Mouse (Mus musculus) kidney, adult 18-20 months (tissue): ENCODE results near the gene Vwa8.
"Not testable (repeated sequence)": the region's sequence is repeated elsewhere in the genome, so short reads cannot be mapped to it uniquely, and the experiment has no call there.

Experiments used
- DNase-seq: peaks from one replicate; pipeline ENCODE4 v3.0.0; 2021

The Vwa8 gene

DNA sequence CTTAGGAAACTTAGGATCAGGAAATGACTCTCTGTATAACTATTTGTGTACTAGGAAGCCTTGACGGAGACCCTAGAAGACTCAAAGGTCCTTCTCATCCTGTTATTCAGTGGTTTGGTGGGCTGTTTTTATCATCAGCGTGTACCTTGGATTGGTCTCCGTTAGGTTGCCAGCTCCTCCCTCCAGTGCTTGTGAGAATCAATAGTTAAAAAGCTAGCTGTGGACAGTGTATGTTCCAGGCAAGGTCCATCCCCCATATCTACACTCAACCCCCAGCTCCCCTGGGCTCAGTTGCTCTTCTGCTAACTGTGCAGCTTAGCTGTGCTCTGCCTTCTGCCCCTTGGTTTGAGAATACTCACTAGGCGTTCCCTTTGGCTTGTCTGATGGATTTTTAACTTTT, 143.6 kb downstream of the Vwa8 start:
- no peak for DNase-seq

DNA sequence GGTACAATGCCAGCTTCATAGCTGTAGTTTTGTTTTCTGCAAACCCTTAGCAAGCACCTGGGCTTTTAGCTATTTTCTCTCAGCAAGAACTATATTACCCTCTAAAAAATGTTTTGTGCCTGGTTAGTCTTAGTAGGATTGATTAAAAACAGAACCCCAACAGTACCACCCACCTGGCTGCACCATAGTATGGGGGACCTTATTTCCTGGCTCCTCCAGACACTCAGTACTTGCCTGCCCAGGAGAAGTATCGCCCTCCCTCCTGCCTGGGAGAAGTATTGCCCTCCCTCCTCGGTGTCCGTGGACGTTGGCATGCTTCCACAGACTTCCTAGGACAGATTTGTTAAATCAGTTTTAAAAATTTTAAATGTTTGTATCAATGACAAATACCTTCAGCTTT, 144.7 kb downstream of the Vwa8 start:
- DNase-seq: no peak

DNA sequence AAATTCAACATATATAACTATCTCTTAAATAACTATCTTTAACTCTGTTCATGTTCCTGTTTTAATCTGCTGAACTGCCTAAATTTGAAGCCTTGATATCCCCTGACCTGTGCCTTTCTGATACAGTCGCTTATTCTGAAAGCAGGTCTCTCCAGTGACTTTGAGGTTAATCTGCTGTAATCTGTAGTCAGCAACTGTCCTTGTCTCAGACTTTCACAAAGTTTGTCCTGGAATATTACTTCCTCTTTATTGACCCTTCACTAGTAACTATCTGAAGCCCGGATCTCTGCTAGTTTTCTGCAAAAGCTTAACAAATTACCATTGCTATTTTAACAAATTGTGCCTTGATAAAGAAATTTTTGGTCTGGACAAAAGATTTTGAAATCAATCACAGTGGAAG, 147.5 kb downstream of the Vwa8 start:
- no peak for DNase-seq

DNA sequence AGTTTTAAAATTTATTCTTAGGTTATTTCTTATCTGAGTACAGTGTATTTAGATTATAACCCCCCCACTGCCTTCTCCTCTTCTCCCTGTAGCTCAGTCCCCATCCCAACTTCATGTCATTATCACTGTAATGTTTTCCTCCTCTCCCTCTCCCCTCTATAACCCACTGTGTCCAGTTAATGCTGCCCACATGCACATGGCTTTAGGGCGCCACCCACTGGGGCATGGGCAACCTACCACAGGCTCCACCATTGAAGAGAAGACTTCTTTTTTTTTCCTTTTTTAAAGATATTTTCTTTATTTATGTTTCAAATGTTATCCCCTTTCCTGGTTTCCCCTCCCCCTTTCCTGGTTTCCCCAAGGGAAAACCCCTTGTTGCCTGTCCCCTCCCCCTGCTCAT, 154.7 kb downstream of the Vwa8 start:
- DNase-seq: no peak

DNA sequence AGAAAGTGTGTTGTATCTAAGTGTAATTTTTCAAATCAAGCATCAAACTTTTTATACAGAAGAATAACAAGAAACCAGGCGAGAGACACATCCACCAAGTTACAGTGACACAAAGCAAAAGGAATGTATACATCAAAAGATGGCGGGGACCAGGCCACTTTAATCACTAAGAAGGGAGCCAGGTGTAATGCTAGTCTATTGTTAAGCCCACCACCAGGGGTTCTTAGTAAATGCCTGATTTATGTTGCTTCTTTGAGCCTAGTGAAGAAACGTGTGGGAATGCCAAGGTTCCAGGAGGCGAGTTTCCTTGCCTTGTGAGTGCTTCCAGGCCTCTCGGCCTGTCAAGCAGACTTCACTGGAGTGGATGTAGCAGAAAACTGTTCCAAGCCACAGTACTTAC, 168.9 kb downstream of the Vwa8 start:
- not testable (repeated sequence) for DNase-seq

DNA sequence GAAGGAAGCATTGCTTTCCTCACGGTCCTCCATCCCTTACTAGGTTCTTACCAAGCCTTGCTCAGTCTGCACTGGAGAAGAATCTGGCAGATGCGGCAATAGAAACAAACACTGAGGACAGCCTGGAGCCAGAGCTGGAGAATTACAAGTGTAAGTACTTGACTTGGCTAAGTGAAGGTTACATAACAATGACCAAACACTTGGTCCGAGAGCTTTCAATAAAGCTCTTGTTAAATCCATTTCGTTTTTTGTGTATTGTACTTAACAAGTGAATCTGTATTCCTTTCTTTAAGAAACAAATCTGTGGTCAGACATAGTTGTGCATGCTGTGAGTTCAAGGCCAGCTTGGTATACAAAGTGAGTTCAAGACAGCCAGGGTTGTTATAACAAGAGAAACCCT, 169.7 kb downstream of the Vwa8 start:
- no peak for DNase-seq

DNA sequence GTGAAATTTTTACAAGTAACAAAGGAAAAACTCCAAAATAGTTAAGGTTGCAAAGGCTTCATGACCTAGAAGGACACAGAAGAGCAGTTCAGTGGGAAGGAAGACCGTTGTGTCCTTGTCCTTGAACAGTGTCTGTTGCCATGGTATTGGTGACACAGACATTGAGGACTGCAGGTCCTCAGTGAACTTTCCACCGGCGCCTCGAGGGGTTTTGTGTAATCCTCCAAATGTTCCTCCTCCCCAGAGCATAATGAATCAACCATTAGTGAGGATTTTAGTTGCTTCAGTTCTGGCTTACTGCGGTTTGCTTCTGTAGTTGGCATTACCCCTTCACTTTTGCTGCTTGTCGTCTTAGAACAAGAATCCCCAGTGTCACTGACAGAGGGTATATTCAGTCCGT, 172.9 kb downstream of the Vwa8 start:
- DNase-seq: no peak

DNA sequence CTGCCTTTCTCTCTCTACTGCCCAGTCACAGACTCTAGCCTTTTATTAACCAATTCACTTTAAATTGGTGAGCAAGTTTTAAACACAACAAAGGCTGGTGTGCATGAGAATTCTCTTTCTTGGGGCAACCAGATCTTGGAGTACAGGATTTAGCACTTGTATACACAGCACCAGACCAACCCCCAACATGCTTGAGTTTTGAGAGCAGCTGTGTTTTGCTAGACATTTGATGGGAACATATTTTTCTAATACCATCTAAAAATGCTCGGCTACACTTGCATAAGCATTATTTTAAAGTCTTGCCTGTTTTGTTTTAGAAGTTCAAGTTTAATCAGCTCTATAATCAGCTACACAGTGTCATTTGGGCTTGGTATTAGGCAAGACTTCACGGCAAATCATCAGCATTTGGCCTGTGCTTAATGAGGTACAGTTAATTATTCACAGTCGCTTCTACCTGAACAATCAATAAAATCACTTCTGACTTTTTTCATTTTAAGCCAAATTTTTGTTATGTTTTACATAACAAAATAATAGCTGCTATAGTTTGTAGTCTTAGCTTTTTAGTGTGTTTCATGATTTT, 180.2 kb downstream of the Vwa8 start:
- DNase-seq: no peak

DNA sequence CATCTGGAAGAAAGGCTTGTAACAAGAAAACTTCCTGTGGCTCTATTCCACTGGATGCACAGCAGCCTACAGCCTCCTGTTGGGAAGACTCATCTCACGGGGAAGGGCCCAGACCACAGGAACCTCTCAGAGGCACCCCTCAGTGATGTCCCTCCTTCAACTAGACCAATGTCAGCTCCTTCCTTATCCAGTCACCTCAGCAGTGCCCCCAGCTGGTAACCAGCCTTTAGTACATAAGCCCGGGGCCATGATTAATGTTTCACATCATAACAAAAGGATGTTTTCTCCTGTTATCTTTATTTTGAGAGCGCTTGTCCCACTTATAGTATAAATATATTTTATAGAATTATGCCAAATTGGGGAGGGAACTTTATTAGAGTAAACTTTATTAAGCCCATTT, 181.9 kb downstream of the Vwa8 start:
- DNase-seq: no peak

DNA sequence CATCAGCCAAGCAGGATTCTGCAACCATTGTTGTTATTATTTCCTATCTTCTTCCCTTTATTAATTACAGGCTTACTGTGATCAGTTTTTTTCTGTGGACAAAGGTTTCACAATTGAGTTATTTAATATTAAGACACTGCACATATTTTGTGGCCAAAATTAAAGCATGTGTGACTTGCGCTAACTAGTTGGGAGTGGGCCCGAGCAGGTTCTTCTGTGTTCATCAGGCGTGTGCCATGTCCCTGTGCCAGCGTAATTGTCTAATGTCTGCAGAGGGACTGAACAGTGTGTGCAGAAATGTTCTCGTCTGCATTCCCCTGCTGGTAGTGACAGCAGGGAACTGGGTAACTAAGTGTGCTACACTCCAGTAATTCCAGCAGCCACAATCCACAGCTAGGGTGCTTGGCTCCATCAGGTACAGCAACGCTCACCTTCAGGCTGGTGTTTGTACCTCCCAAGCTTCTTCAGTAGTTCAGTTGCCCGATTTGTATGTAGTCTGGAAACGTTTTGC, 182.4 kb downstream of the Vwa8 start:
- no peak for DNase-seq

DNA sequence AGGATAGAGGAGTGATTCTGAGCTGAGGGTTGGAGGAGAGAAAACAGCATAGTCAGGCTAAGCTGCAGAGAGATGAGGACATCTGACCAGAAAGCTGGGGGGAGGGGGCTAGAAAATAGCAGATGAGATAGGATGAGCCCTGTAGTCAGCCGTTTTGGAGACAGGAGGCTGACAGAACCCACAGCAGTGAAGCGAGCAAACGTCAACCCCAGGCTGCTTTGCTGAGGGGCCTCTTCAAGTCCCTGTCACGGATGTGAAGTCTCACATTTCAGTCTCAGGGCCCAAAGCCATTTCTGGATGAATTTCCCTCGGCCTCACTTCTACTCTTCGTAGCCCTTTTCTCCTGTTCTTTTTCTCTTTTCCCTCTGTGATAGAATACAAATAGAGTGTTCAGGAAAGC, 184.5 kb downstream of the Vwa8 start:
- DNase-seq: no peak

DNA sequence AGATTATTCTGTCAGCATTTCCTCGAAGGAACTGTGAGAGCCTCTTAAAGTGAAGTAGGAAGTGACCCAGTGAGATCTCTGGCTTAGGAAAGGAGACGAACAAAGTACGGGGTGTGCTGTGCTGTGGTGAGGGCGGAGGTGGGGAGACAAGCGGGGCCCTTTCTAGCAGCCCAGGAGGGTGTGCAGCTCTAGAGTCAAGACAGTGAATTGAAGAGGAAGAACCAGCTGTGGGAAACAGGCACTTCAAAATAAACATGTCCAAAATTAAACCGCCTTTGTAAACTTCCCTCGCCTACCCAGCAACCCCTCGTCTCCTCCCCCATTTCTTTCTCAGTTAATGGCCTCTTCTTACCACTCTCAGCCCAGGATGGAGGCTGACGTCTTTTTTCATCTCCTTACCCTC, 185.7 kb downstream of the Vwa8 start:
- DNase-seq: no peak

DNA sequence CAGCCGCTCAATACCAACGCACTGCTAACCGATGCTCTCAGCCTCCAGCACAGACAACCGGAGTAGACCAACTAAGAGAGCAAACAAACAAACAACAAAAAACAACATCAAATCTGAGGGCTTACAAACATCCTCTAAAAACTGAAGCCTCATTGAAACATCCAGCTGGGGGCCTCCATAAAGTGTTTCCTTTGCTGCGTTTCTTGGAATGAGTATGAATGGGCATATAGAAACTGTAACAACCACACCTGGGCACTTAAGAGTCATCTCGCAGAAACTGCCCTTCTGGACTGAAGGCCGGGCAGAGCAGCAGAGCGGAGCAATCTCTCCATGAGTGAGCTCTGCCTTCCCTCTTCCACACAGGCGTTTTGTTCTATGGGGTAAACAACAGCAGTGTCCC, 186.7 kb downstream of the Vwa8 start:
- no peak for DNase-seq

DNA sequence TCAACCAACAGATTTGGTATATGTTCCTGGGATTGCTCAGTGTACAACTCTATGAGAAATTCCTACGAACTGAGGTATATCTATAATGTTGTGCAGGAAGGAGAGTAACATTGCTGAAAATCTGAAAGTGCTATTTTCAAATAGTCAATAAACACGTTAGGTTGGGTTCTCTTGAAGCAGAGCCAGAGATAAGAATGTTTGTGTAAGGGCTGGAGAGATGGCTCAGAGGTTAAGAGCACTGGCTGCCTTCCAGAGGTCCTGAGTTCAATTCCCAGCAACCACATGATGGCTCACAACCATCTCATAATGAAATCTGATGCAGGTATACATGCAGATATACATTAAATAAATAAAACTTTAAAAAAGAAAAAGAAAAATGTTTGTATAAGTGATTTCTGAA, 198.3 kb downstream of the Vwa8 start:
- no peak for DNase-seq

DNA sequence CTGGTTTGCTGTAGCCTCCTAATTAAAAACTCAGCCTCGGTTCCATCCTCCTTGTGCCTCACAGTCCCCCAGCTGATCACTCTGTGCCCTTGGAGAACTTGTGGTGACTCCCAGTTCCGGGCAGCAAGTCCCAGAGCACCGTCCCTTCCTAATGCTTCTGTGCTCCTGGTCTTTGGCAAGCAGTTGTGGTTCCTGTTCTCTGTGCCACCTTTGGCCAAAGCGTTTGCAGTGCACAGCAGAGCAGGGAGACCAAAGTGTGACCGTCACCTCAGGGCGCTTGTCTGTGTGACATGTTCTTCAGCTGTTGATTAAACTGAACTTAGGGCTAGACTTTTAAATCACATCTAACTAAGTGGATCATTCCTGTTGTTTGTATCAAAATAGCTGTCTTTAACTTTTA, 199.1 kb downstream of the Vwa8 start:
- no peak for DNase-seq

DNA sequence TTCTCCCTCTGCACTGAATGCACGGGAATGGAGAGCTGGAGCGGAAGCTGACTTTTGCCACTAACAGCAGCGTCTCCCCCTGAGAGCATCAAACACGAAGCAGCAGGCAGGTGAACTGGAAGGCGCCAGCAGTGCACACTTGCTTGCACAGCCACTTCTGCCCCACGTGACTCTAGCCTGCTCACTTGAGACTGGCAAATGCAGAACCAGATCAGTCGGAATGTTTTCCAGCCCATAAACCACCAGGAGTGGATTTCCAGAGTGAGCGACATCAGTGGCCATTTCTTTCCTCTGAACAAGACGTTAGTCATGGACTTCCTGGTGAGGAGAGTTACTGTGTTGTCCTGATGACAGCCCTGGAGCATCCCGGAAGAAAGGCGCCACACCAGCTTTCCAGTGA, 200.7 kb downstream of the Vwa8 start:
- DNase-seq: peak; percentile 12

DNA sequence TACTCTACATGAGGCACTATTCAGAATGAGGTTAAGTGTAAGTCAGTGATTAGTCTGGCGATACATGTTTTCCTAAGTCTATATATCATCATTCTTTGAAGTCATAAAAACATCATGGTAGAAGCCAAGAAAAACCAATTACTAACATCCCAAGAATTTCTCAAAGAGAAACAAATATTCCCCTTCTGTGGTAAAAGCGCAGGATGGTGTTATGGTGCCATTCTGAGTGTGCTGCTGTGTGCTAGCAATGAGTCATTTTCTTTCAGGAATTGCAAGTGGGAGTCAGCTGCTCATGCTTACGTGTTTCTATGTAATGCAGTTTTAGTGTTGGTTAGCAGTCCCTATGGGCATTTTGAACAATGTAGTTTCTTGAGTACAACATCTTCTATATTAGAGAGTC, 216.8 kb downstream of the Vwa8 start:
- DNase-seq: no peak

DNA sequence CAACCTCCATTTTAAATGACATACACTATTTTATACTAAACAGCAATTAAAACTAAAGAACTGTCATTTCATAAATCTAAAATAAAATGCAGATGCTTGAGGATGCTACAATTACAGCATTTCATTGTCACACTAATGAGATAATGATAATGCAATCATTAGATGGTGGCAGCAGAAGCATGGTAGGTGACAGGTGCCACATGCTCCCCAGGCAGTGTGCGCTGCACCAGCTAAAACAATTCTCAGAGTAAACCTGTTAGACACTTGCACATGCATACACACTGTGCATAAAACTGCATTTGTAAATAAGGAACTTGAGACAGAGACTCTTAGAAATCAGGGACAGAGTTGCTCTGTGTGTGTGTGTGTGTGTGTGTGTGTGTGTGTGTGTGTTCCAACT, 220.7 kb downstream of the Vwa8 start:
- no peak for DNase-seq

DNA sequence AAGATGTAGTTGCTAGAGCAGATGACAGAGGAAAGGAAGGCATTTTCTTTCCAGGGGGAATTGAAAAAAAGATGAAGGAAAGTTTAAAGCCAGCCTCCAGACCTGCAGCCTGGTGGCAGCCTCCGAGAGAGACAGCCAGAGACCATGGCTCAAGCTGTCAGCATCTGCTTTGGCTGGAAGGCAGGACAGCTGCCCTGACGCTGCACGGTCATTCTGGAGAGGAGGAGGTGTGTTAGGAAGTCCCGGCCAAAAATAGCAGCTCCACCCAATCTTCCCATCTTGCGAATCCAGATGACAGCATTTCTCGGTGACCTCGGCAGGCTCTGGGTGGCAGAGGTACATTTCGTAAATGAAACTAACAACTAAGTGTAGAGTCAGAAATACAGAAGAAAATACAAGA, 225.9 kb downstream of the Vwa8 start:
- no peak for DNase-seq

DNA sequence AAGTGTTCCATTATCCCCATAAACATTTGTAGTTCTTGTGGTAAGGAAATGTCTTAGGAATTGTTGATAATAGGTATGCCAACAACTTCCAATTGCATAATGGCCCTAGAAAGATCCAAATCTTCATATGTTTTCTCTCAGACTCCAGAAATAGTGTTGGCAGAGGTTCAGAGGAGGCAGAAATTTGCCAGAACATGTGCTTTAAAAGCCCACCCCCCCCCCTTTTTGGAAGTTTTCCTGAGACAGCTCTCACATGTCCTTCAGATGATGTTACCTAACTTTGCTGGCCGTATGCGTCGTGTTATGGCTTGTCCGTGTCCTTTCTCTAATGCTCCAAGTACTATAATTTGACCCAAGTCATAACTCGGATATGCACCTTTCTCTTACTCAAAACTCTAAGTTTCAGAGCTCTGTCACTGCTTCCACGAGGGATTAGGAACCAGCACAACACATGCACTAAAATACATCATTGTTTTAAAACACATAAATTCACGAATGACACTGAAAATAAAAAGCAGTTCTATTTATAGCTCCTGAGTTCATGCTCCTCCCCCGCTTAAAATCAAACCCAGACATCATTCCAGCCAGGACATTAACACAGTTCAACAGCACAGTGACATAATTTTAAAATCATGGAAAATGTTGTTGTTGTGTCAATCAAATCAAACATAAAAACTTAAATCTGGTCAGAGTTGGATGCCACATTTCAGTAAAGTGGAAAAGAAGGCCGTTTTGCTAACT, 227.9 kb downstream of the Vwa8 start:
- DNase-seq: no peak

DNA sequence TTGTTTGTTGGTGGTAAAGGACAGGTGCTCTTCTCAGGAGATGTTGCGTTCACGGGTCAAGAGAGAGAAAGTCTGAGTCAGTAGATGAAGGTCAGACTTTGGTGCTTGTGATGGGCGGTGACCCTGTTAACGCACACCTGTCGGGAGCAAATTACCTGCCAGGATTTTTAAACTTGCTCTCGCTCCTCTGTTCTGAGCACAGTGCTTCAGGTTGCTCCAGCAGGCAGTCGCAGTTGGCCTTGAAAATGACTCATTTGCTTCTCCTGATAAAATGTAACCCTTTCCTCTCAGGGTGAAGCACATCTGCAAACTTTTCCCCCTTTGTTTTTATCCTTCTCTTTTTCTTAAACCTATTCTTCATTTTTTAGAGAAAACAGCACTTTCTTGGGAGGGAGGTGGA, 234.7 kb downstream of the Vwa8 start:
- no peak for DNase-seq

DNA sequence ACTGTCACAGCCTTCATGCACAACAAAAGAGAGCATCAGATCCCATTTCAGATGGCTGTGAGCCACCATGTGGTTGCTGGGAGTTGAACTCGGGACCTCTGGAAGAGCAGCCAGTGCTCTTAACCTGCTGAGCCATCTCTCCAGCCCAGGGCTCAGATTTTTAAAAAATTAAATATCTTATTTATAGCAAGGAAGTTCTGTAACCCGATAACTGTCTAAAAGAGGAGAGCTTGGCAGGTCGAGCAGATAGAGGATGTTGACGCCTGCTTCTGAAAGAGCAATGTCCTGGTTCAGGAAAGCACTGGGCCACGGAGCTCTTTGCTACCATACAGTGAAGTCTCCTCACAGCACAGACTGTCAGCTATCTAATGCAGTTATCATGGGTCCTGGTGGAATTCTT, 237.2 kb downstream of the Vwa8 start:
- DNase-seq: no peak

DNA sequence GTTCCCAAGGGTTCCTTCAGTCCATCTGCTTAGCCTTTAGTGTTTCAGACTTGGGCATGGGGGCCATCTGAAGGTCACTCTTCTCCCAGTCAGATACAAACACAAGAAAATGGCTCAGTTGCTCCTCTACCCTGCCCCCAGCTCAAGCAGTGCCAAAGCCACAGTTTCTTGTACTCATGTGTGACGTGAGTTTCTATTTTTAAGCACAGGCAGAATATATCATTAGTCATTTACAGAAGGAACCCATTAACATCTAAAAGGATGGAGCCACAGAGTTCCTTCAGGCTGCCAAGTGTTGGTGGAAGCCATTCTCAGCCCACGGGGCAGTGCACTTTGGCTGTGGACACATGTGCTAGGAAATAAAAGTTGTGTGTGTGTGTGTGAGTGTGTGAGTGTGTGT, 240.6 kb downstream of the Vwa8 start:
- DNase-seq: peak; percentile 59

DNA sequence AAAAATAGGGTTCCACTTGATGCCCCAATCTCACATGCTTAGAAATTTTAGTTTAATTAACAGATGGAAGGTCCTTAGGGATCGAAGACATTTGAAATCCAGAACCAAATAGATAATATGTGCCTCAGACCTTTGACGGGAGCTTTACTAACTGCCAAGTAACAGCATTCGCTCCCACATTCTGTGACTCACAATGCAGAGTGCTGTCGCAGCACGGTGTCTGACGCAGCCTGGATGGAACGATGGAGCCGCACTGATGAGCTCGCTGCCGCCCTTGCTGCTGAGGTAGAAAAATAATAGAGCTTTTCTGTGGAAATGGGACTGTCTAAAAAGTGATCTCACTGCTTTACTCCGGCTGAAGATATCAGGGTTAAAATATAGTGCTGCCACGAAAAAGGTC, 248.3 kb downstream of the Vwa8 start:
- no peak for DNase-seq
